Mouse (Mus musculus) heart, adult 8-10 months (tissue): ENCODE results near the gene Lst1. TPM values are rescaled to one million over a fixed set of nuclear protein-coding genes. Genes with fewer than 3 reads are reported as not detected.
"Not testable (repeated sequence)": the region's sequence is repeated elsewhere in the genome, so short reads cannot be mapped to it uniquely, and the experiment has no call there.

ENCODE experiments used
- DNase-seq: peaks from one replicate; pipeline ENCODE4 v3.0.0; 2022; ENCODE audit warnings: low spot score
- total RNA-seq, 4 experiments: library from RNA; stranded (reverse); gene quantifications; 2 replicates each; pipeline ENCODE4 v1.2.4; 2022

Gene Lst1
- 1 to 10 TPM; 1.8 to 3.6 (median 2.6) TPM for total RNA-seq

DNA sequence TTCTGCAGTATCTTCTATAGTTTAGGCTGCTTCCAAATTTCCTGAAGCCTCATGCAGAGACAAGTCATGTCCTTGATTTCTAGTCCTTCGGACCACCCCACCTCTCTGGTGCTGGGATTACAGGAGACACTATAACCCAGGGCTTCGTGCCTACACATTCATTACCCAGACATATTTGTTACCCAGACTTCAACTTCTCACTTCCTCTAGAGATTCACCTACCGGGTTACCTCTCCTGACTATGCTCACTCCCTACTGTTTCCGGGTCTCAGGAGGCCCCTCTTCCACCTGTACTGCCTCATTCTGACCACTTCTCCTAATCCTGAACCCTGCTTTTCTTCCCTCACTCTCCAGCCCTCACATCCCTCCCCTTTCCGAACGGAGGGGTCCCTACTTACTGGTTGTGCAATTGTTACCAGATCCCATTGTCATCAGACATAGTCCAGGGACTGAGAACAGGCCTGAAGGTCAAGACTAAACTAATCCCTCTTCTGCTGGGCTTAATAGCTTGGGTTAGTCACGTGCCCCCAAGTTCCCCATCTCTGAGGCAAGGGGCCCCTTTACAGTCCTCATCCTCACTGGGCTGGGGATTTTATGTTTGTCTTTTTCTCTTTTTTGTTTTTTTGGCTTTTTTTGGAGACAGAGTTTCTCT, at the start of gene Lst1:
Gene Lst1 (minus strand): TSS at position 481 of the 652 bp plus-strand sequence.
- DNase-seq, result no peak

DNA sequence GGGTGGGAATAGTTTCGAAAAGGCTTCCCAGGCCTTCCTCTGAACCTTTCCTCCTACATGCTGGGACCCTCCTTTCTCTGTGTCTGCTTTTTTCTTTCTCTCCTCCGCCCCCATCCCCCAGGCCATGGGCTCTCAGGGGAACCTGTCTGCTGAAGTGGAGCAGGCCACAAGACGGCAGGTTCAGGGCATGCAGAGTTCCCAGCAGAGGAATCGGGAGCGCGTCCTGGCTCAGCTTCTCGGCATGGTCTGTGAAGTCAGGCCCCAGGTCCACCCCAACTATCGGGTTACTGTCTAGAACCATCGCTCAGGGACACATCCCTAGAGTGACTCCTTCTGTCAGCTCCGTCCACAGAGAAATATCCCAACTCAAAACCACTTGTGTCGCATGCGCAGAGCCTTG, 49.3 kb upstream of the Lst1 start:
- no peak for DNase-seq

DNA sequence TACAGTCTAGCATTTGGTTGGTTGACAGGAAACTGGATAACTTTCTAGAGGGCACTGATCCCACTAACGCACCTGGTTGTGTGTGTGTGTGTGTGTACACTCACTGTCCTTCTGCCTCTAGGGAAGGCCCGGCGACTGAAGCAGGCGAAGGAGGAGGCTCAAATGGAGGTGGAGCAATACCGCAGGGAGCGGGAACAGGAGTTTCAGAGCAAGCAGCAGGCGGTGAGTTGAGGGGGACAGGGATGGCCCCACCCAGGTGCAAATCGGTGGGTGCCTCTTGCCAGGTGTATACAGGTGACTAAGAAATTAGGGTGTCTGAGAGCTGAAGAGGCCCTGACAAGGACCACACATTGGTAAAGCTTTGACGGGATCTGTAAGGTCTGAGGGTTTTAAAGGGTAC, 48.8 kb upstream of the Lst1 start:
- no peak for DNase-seq

DNA sequence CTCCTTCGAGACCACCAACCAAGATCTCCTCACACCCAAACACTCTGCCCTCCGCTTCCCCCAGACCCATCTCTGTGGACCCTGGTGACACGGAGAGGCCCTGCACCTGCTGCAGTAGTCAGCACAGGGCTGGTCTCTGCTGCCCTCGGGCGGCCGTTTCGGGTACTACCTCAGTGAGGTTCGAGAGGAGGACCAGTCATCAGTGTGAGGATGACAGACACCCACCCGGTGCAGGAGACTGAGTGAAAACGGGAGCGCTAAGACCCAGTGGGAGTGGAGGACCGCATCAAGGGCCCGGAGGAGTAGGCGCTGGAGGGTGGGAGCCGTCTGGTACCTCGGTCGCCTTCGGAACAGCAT, 48.1 kb upstream of the Lst1 start:
- DNase-seq, result peak; percentile 97

DNA sequence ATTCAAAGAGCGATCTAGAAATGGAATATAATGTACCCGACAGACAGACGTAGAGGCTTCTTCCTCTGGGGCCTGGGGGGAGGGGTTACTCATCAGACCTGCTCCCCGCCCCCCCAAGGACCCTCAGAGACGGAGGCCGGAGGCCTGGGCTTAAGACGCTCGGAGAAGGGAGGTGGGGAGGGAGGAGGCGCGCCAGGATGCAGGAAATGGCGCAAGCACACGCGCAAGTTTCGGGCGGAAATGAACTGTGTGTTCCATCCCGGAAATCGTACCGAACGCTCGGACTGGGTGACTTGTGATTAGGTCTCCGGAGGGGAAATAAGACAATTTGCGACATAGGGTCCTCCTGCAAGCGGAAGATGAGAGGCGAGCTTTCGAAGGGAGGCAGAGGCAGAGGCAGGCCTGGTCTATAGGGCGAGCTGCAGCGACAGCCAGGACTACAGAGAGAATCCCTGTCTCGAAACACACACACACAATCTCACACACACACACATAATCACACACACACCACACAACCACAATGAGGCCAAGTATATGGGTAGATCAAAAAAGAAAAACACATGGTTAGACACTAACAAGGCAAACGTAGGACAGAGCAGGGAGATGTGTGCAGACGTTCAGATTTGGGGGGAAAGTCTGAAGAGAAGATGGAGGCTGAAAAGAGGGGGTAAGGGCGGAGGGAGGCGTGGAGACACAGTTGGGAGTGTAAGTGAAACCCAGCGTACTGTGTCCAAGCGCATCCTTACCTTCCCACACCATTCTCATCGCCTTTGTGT, 47.6 kb upstream of the Lst1 start, which contains the start of gene Nfkbil1:
Gene Nfkbil1 (minus strand): TSS at position 179 of the 776 bp plus-strand sequence.
- DNase-seq, result peak; percentile 95

DNA sequence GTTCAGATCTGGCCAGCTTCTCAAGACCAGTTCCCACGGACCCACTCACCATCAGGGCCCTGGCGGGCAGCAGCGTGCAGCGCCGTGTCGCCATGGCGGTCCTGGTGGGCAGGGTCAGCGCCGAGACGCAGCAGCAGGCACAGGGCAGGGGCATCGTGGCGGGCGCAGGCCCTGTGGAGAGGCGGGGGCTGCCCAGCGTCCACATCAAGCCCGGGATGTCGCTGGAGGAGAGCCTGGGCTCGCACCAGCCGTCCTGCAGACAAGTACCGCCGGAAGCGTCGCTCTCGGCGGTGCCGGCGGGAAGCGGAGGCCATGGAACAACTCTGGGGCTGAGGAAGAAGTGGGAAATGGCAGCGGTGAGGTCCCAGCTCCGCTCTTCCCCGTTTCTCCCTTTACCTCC, 46.7 kb upstream of the Lst1 start:
- no peak for DNase-seq

DNA sequence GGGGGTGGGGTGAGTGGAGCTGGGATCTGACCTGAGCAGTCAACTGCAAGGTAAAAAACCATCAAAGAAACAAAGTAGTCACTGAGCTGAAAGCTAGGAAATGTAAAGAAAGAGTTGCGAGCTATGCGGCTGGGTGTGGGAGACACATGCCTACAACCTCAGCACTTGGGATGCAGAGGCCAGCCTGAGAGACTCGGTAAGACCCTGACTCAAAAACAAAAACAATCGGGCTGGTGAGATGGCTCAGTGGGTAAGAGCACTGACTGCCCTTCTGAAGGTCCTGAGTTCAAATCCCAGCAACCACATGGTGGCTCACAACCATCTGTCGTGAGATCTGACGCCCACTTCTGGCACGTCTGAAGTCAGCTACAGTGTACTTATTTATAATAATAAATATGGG, 45.9 kb upstream of the Lst1 start:
- DNase-seq, result not testable (repeated sequence)

DNA sequence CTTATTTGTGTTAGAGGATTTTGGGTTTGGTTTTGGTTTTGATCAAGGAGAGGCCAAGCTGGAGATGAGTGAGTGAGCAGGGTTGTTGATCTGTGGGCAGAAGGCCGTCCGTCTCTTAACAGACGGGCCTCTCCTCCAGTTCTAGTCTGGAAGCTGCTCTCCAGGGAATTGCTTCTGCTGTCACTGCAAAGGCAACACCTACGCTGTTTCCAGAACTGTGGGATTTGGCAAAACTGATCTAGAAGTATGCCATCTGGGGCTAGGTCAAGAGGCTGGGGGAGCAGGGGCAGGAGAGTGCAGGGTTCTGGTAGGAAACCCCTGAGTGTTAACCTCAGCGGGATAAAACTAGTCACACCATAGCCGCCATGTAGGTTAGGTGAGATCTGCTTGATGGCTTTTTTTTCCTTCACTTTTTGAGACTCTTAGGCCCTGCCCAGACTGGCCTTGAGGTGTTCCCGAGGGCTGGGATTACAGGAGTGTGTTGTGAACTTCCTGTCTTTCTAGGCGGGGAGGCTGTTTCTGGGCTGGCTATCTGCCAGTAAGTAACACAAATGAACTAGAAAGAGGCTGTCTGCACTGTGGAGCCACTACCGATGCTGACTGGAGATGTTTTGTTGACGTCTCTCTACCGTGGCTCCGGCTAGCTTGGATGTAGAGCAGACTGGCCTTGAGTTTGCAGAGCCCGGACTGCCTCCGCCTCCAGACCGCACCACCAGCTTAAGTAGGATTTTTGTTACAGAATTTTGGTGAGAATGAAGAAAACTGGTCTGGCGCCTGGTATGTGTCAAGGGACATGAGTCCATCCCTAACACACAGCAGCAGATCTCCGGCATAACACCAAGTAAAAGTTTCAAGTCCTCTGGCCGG, 45.1 kb upstream of the Lst1 start, which contains the start of gene Atp6v1g2:
Gene Atp6v1g2 (plus strand): TSS at position 547 of the 867 bp plus-strand sequence.
- DNase-seq, result no peak

DNA sequence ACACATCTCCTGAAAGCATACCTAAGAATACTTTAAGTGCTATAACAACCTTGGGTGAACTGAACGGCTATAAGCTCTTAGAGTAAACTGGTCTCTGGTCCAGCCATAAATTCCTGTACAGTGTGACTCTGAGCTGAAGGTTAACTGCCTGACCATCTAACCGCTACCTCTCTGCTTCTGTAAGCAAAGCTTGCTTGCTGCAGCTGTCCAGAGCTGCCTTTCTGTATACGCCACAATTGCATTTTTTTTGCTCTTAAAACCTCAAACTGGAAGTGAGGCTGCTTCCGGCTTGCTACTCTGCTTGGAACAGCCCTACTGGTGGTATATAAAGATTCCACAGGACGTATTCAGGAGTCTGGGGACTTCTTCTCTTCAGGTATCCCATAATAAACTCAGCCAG, 44.4 kb upstream of the Lst1 start:
- no peak for DNase-seq

DNA sequence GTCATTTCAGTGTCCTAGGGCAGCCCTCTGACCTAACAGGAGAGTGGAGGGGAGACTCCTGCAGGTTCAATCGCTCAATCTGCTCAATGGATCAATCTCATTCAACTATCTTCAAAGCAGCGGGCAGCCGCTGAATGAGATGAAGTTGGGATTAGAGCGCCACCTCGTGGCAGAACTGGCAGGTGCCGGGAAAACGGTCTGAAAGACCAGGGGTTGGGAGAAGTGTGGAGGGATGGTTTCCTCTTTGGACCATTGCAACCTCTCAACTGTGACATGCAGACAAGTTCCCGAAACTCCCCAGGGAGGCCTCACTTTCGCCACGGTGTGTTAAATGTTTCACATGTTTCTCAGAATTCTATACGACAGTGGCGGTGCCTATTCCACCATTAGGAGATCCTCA, 43.8 kb upstream of the Lst1 start:
- peak; percentile 88 for DNase-seq

DNA sequence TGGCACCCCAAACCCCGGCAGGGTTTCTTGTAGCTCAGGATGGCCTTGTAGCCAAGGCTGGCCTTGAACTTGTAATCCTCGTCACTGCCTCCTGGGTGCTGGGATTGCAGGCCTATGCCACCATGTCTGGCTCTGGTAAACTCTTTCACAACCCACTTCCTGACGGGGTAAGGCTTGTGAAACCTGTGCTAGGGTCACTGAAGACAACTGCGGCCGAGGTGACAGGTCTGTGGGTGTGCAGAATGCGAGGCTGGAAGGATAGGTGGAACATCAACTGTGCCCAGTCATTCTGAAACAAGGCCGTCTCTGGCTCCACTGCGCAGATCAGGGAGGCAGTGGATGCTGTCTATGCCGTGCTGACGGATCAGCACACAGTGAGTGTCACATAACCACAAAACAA, 42.8 kb upstream of the Lst1 start:
- DNase-seq, result no peak

DNA sequence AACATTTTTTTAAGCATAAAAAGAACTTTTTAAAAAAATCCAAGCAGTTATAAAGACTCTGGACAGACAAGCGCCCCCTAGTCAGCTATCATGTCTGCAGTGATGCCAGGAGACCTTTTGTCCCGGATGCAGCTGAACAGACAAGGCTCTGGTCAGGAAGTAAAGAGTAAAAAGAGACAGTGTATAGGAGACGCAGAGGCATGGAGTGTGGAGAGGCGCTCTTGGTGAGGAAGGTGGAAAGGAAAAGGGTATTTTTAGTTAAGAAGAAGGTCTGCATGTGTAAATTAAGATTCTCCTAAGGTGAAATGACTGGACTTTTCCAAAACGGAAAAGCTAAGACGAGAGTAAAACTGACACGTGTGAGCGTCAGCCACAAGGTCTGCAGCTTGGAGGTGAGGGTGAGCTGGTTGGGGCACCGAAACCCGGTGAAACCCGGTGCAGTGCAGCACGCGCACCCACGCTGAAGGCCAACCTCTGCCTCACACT, 38.4 kb upstream of the Lst1 start:
- DNase-seq, result no peak

DNA sequence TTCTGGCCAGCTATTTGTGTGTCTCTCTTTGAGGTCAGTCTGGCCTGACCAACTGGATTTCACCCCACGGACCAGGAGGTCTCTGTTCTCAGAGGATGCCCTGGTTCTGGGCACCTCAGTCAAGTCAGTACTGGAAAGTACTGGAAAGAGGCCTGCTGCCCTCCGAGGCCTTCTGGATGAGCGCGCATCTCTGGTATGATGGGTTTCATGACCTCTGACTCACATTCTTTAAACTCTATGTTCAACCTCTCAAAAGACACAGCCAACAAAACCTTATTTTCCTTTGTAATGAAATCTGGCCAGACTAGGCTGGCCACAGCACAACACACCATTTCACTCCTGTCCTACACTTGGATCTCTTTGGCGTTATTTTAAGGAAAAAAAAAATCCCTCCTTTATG, 37.2 kb upstream of the Lst1 start:
- DNase-seq, result no peak

DNA sequence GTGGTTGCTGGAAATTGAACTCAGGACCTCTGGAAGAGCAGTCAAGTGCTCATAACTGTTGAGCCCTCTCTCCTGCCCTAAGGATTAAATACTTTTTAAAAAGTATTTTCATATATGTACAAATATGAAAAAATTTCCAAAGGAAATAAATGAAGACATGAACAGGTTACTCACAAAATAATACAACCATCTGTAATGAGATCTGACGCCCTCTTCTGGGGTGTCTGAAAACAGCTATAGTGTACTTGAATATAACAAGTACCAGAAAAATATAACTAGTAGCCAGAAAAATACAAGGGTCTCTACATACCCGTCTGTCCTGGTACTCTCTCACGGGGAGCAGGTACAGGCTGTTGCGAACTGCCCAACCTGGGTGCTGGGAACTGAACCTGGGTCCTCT, 36.4 kb upstream of the Lst1 start:
- no peak for DNase-seq

DNA sequence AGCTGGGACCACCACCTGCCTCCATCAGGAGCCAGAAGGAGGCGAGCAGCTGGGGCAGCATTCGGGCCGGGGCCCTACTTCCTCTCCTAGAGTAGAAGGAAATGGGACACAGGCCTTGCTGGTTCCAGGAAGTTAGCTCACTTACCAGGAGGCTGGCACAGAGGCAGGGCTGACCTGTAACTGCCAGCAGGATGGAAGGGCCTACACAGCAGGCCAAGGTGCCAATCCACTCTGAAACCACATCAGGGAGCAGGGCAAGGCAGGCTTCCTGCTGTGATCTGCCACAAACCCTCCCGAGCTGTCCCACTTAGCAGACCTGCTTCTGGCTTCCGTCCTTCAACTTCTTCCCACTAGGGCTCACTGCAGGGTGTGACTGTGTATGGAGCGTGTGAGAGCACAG, 34.1 kb upstream of the Lst1 start:
- no peak for DNase-seq

DNA sequence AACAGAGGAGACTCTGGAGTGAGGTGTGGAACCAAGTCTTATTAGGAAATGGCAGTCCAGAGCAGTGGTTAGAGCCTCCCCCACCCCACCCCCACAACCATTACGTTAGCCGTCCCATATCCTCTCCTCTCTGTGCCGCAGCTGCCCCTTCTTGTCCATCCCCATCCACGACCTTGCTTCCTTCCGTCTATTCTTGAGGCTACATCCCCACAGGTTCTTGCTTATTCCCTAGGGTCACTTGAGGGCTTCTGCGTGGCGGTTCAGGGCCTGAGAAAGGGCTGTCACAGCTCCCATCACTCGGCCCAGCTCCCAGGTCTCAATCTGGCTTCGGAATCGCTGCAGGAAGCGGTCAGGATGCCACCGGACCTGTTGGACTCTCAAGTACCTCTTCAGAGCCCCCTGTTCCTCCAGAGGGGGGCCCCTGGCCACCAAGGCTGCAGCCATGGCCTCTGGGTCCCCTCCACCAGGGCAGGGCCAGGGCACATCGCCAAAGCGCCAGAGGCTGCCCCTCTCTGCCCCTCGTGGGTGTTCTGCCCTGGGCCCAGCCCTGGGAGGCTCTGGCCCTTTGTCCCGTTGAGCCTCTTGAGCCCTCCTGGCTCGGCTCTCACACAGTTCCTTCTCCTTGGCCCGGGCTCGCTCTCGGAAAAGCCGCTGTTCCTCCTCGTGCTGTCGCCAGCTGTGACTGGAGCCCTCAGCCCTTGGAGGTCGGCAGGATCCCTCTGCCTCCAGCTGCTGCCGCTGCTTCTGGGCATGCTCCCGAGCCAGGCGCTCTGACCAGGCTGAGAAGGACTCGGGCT, 32.1 kb upstream of the Lst1 start, which contains the start of gene Gm16181:
Gene Gm16181 (plus strand): TSS at position 679 of the 797 bp plus-strand sequence.
- DNase-seq, result no peak

DNA sequence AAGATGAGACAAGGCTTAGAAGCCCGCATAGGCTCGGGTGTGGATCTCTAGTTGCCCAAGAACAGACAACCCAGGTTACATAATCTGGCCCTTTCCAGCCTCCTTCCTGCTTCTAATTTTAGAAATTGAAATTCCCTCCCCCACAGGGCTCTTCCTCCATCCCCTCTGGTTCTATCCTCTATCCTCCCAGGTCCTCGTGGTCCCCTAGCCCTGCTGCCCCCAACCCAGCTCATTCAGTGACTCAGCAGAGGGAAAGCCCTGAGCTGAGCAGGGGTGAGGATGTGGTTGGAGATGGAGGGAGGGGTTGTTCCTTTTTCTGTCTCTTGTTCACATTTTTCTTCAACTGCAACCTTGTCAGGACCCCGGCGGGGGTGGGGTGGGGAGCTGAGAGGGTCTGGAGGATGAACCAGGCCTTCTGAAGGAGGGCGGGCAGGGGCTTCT, 31.4 kb upstream of the Lst1 start:
- no peak for DNase-seq

DNA sequence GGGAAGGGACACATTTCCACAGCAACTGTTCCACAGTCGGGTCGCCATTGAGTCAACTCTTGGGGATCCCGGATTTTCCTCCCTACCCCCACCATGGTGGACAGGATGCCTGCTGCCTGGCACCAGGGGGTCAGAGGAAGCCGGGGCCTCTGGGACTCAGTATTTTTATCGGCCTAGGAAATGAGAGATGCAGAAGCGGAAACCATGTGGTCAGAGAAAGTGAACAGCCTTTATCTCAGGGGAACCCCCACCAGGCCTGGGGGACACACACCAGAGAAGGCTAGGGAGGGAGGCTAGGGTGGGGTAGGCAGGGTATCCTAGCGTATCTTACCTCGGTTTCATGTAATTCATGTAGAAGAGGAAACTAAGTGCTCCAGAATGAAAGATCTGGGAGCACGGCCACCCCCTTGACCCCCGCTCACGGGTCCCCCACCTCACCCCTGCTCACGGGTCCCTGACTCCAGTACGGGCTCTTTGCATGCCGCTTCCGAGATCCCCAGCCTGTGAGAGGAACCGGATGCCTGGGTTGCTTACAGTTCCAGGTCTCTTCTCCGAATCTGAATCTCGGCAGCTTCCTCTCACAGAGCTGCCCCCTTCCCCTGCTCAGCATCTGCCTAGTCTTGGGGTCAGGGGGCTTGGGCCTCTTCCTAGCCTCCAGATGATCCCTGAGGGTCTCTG, 30.4 kb upstream of the Lst1 start:
- peak; percentile 83 for DNase-seq

DNA sequence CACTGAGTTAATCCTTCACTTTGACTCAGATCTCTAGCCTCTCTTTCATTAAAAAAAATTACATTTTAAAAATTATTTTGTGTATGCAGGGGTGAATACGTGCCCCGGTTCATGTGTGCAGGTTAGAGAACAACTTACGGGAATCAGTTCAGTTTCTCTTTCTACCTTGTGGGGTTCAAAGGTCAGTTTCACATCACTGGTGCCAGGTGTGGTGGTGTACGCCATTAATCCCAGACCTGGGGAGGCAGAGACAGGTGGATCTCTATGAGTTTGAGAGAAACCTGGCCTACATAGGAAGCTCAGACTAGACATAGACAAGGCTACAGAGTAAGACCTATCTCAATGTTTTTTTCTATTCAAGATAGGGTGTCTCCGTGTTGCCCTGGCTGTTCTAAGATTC, 24.8 kb upstream of the Lst1 start:
- no peak for DNase-seq

DNA sequence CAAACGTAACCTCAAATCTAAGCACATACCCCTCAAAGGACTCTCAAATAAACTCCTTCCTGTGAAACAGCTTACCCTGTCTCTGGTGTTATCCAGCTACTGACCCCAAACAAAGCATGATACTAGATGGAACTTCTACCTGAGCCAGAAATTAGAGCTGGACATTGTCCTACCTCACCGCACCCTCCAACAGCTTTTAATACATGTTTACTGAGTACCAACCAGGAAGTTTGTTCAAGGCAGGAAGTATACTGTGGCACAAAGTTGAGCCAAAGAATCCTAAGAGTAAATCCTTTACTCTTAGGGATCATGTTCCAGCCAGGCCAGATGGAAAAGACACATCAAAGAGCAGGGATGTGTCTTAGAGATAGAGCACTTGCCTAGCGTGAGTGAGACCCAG, 22.4 kb upstream of the Lst1 start:
- no peak for DNase-seq
